Mouse (Mus musculus) common myeloid progenitor, adult 5-6 weeks (primary cell): ENCODE measurements around the gene Tsga10ip. TPM values are rescaled to one million over a fixed set of nuclear protein-coding genes. Genes with fewer than 3 reads are reported as not detected.

Experiments used
- ATAC-seq: replicated peaks from 2 replicates; pipeline ENCODE4 v1.8.0; 2016; ENCODE audit warnings: low read depth, mild to moderate bottlenecking, moderate TSS enrichment, inconsistent platforms; ENCODE audit not compliant: poor library complexity, severe bottlenecking
- total RNA-seq: library from RNA; stranded (forward); fragments of 200-1000, 187-1606 nt; gene quantifications from 2 replicates; pipeline ENCODE4 v1.2.3, GENCODE M21; 2017

Tsga10ip gene
- not detected in 2 replicates for total RNA-seq

GRCm38 (mm10) chr19:5402293-5402692 is at the start of gene Tsga10ip:
TSS of gene Tsga10ip (minus strand) at chr19:5402526.
- no peak for ATAC-seq

- no peak for ATAC-seq
Observed at GRCm38 (mm10) chr19:5451766-5452165, 49.4 kb upstream of the Tsga10ip start.

- no peak for ATAC-seq
Observed at GRCm38 (mm10) chr19:5449673-5450072, 47.3 kb upstream of the Tsga10ip start.

- ATAC-seq, result peak; percentile 62
Observed at GRCm38 (mm10) chr19:5448354-5449150, 46.2 kb upstream of the Tsga10ip start.

GRCm38 (mm10) chr19:5447515-5448353 is 45.4 kb upstream of the Tsga10ip start, which contains the start of gene Fosl1:
TSS of gene Fosl1 (plus strand) at chr19:5447547.
- peak; percentile 72 for ATAC-seq

- ATAC-seq, result no peak
Observed at GRCm38 (mm10) chr19:5445747-5446146, 43.4 kb upstream of the Tsga10ip start.

- no peak for ATAC-seq
Observed at GRCm38 (mm10) chr19:5444954-5445353, 42.6 kb upstream of the Tsga10ip start.

GRCm38 (mm10) chr19:5444371-5444908 is 42.1 kb upstream of the Tsga10ip start:
- ATAC-seq, result no peak

GRCm38 (mm10) chr19:5433951-5434350 is 31.6 kb upstream of the Tsga10ip start:
- no peak for ATAC-seq

GRCm38 (mm10) chr19:5432992-5433852 is 30.9 kb upstream of the Tsga10ip start:
- ATAC-seq, result peak; percentile 75

GRCm38 (mm10) chr19:5431911-5432464 is 29.7 kb upstream of the Tsga10ip start:
- no peak for ATAC-seq

GRCm38 (mm10) chr19:5430408-5430807 is 28.1 kb upstream of the Tsga10ip start:
- no peak for ATAC-seq

- no peak for ATAC-seq
Observed at GRCm38 (mm10) chr19:5429806-5430205, 27.5 kb upstream of the Tsga10ip start.

GRCm38 (mm10) chr19:5429219-5429618 is 26.9 kb upstream of the Tsga10ip start:
- no peak for ATAC-seq

GRCm38 (mm10) chr19:5428083-5428482 is 25.8 kb upstream of the Tsga10ip start:
- no peak for ATAC-seq

- no peak for ATAC-seq
Observed at GRCm38 (mm10) chr19:5426640-5427290, 24.4 kb upstream of the Tsga10ip start.

- ATAC-seq, result no peak
Observed at GRCm38 (mm10) chr19:5425906-5426565, 23.7 kb upstream of the Tsga10ip start.
